30 mouse cellular contexts compared by ENCODE assay signal in genomic region chr5:122148107-122148506, GRCm38 (mm10). TPM values are rescaled to one million over a fixed set of nuclear protein-coding genes. Genes with fewer than 3 reads are reported as not detected.
"Had no signal": no experiment of that assay in that cellular context is flagged by ENCODE, and none has a peak within 500 bp of the region (broad histone marks: within the 10 kb centered on the region; RNA-seq: fewer than 3 reads in every experiment).

No protein-coding gene starts in this region.

- H3K36me3 ChIP-seq: heart, embryonic 13.5 days; heart, embryonic 15.5 days; hindbrain, embryonic 13.5 days; hindbrain, embryonic 15.5 days; limb, embryonic 13.5 days; limb, embryonic 15.5 days; liver, embryonic 12.5 days had no signal

- H3K4me1 ChIP-seq: hindbrain, embryonic 13.5 days; hindbrain, embryonic 15.5 days had no signal

- H3K4me3 ChIP-seq: gastrocnemius, adult 2 months; heart, adult 2 months; heart, embryonic 13.5 days; heart, embryonic 15.5 days; hindbrain, embryonic 13.5 days; hindbrain, embryonic 15.5 days; limb, embryonic 13.5 days; limb, embryonic 15.5 days; liver, embryonic 12.5 days had no signal

- H3K9me3 ChIP-seq: heart, embryonic 13.5 days; heart, embryonic 15.5 days; hindbrain, embryonic 13.5 days; hindbrain, embryonic 15.5 days; limb, embryonic 13.5 days; limb, embryonic 15.5 days; liver, embryonic 12.5 days had no signal

- H3K27me3 ChIP-seq: heart, embryonic 13.5 days; heart, embryonic 15.5 days; hindbrain, embryonic 13.5 days; hindbrain, embryonic 15.5 days; limb, embryonic 13.5 days; limb, embryonic 15.5 days; liver, embryonic 12.5 days had no signal

- DNase-seq: gastrocnemius, adult 2 months; gastrocnemius, postnatal 10 days; gastrocnemius, postnatal 25 days; heart, adult 11 months; heart, adult 2 months; heart, postnatal 14 days; heart, postnatal 36 days; kidney, adult 11 months; kidney, adult 2 months; kidney, adult 9 months; kidney, postnatal 14 days; kidney, postnatal 36 days; layer of hippocampus, adult 9-11 months; layer of hippocampus, postnatal 36 days; left cerebral cortex, postnatal 4 days had no signal

- H3K27ac ChIP-seq: heart, adult 2 months; heart, embryonic 13.5 days; heart, embryonic 15.5 days; hindbrain, embryonic 13.5 days; hindbrain, embryonic 15.5 days; hindbrain, postnatal 0 days; limb, embryonic 13.5 days; limb, embryonic 15.5 days; liver, embryonic 12.5 days; liver, embryonic 14.5 days had no signal

- H3K9ac ChIP-seq: heart, embryonic 13.5 days; heart, embryonic 15.5 days; hindbrain, embryonic 13.5 days; hindbrain, embryonic 15.5 days; limb, embryonic 13.5 days; limb, embryonic 15.5 days; liver, embryonic 12.5 days; liver, embryonic 14.5 days had no signal

RNA-seq across cellular contexts. Expression of gene Ccdc63, which starts 7.5 kb away (rescaled TPM):
- polyA plus RNA-seq: heart, embryonic 13.5 days; hindbrain, embryonic 13.5 days; hindbrain, embryonic 15.5 days; hindbrain, postnatal 0 days; intestine, embryonic 14.5 days; intestine, embryonic 16.5 days; kidney, embryonic 16.5 days; large intestine, adult 2 months; limb, embryonic 13.5 days; liver, adult 2 months; liver, embryonic 12.5 days; liver, embryonic 16.5 days had no signal

RNA-seq across cellular contexts. Expression of gene Myl2, which starts 47.4 kb away (rescaled TPM):
- polyA plus RNA-seq: intestine, embryonic 14.5 days; liver, adult 2 months had no signal
